Mouse (Mus musculus) gastrocnemius, postnatal 14 days (tissue): ENCODE results near the gene Cdan1. TPM values are rescaled to one million over a fixed set of nuclear protein-coding genes. Genes with fewer than 3 reads are reported as not detected.

Source experiments
- DNase-seq: peaks from one replicate; pipeline ENCODE4 v3.0.0; 2021; ENCODE audit warnings: mixed read lengths
- intact Hi-C: fragments of 180-260 bp; cut with DNase I; formaldehyde crosslinking; loops from one replicate; pipeline ENCODE4 v1.15.1; 2025; ENCODE audit warnings: low total_unique reads
- long read RNA-seq, 2 experiments: library from polyadenylated mRNA; stranded (forward); transcript quantifications; one replicate each; pipeline ENCODE4 v2.0.0; 2021
- total RNA-seq, 2 experiments: library from RNA; stranded (reverse); gene quantifications; 2 replicates each; pipeline ENCODE4 v1.2.3; 2021

Gene Cdan1
- total RNA-seq, result 1 to 10 TPM; 5.0 to 5.8 TPM
- long read RNA-seq, experiment 1, partial matches to known transcripts, result 0 of 3 reads
- long read RNA-seq, experiment 1, other reads (novel, unspliced or antisense), result 3 of 3 reads
- long read RNA-seq, experiment 2, partial matches to known transcripts, result 0 of 6 reads
- long read RNA-seq, experiment 2, other reads (novel, unspliced or antisense), result 6 of 6 reads

GRCm38 (mm10) chr2:120849449-120850423, at the start of gene Cdan1:
TSS of gene Cdan1 (minus strand) at chr2:120850128.
- peak; percentile 32 for DNase-seq
- intact Hi-C loops, result no loop called here

GRCm38 (mm10) chr2:120896361-120896760, 46.4 kb upstream of the Cdan1 start:
- intact Hi-C loops, result no loop called here
- no peak for DNase-seq

- intact Hi-C loops, result no loop called here
Observed at GRCm38 (mm10) chr2:120887601-120888000, 37.7 kb upstream of the Cdan1 start.

GRCm38 (mm10) chr2:120873192-120873591, 23.3 kb upstream of the Cdan1 start:
- intact Hi-C loops, result no loop called here
- no peak for DNase-seq

More at GRCm38 (mm10) chr2:120887601-120888000, 37.7 kb upstream of the Cdan1 start:
- DNase-seq, result no peak

- DNase-seq, result no peak
- intact Hi-C loops, result no loop called here
Observed at GRCm38 (mm10) chr2:120871447-120872336, 21.8 kb upstream of the Cdan1 start.

- intact Hi-C loops, result loop anchor here (10.0 kb wide), 2 partner anchors 123 to 383 kb away; no protein-coding TSS in a partner anchor
- no peak for DNase-seq
Observed at GRCm38 (mm10) chr2:120867336-120867735, 17.4 kb upstream of the Cdan1 start.

- intact Hi-C loops, result loop anchor here (10.0 kb wide), 2 partner anchors 122 to 382 kb away; no protein-coding TSS in a partner anchor
- DNase-seq, result peak; percentile 10
Observed at GRCm38 (mm10) chr2:120866561-120866960, 16.6 kb upstream of the Cdan1 start.

GRCm38 (mm10) chr2:120863389-120863788, 13.5 kb upstream of the Cdan1 start:
- intact Hi-C loops, result loop anchor here (10.0 kb wide), 2 partner anchors 119 to 379 kb away; no protein-coding TSS in a partner anchor

GRCm38 (mm10) chr2:120860699-120861098, 10.8 kb upstream of the Cdan1 start:
- no peak for DNase-seq
- intact Hi-C loops, result loop anchor here (10.0 kb wide), 2 partner anchors 116 to 376 kb away; no protein-coding TSS in a partner anchor

More at GRCm38 (mm10) chr2:120863389-120863788, 13.5 kb upstream of the Cdan1 start:
- no peak for DNase-seq

- intact Hi-C loops, result no loop called here
- DNase-seq, result no peak
Observed at GRCm38 (mm10) chr2:120858131-120858530, 8.2 kb upstream of the Cdan1 start.

- no peak for DNase-seq
- intact Hi-C loops, result no loop called here
Observed at GRCm38 (mm10) chr2:120853151-120853550, 3.2 kb upstream of the Cdan1 start.

GRCm38 (mm10) chr2:120852626-120853025, 2.7 kb upstream of the Cdan1 start:
- no peak for DNase-seq
- intact Hi-C loops, result no loop called here

- peak; percentile 97 for DNase-seq
- intact Hi-C loops, result no loop called here
Observed at GRCm38 (mm10) chr2:120850424-120851082, 625 bp upstream of the Cdan1 start, which contains the start of gene Ttbk2. TSS of gene Ttbk2 (minus strand) at chr2:120850604.

- DNase-seq, result no peak
- intact Hi-C loops, result no loop called here
Observed at GRCm38 (mm10) chr2:120845280-120845679, 4.6 kb downstream of the Cdan1 start.

- no peak for DNase-seq
- intact Hi-C loops, result no loop called here
Observed at GRCm38 (mm10) chr2:120843990-120844389, 5.9 kb downstream of the Cdan1 start.

GRCm38 (mm10) chr2:120841211-120841610, 8.7 kb downstream of the Cdan1 start:
- intact Hi-C loops, result no loop called here
- no peak for DNase-seq

- intact Hi-C loops, result no loop called here
- no peak for DNase-seq
Observed at GRCm38 (mm10) chr2:120835167-120835566, 14.8 kb downstream of the Cdan1 start.

GRCm38 (mm10) chr2:120826936-120827638, 22.8 kb downstream of the Cdan1 start:
- intact Hi-C loops, result no loop called here
- DNase-seq, result no peak
